Mouse (Mus musculus) layer of hippocampus, adult 9-10 months (tissue): ENCODE results near the gene Gal.

Source experiments
- DNase-seq: peaks from one replicate; pipeline ENCODE4 v3.0.0; 2022; ENCODE audit warnings: low spot score

The Gal gene

DNA sequence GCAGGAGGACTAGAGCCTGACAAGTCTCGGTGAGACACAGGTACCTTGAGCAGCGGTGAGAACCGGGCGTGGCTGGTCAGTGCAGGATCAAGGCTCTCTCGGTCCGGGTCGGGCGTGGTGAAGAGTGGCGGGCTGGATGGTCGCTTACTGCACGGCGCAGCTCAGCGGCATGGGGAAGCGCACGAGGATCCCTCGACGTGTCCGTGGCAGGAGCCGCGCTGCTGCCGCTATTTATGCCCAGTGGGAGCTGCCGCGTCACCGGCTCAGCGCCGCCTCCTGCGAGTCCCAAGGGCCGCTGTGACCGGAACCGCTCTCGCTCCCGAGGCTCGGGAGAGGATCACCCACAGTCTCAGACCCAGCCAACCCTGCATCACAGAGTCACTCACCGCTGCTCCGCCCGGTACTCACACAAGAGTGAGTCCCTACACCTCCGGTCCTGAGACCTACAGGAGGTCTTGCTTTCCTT lies at the start of gene Gal:
Gal (minus strand) TSS at position 277 of the 466 bp plus-strand sequence.
- no peak for DNase-seq

DNA sequence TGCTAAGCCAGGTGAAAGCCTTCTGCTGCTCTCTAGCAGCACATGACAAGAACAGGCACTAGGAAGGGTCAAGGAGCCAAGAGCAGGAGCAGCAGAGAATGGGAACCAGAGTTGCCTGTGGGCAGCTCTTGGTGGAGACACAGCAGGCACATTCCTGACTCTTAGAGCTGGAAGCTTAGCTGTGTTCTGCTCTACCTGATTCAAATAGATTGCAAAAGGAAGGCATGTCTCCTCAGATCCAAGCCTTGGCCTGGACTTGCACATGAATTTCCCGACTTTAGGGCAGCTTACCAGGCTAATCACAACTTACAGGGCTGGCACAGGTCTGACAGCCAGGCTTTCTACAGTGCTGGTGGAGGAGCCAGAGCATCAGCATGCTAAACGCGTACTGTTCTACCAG lies 45.6 kb upstream of the Gal start:
- DNase-seq: no peak

DNA sequence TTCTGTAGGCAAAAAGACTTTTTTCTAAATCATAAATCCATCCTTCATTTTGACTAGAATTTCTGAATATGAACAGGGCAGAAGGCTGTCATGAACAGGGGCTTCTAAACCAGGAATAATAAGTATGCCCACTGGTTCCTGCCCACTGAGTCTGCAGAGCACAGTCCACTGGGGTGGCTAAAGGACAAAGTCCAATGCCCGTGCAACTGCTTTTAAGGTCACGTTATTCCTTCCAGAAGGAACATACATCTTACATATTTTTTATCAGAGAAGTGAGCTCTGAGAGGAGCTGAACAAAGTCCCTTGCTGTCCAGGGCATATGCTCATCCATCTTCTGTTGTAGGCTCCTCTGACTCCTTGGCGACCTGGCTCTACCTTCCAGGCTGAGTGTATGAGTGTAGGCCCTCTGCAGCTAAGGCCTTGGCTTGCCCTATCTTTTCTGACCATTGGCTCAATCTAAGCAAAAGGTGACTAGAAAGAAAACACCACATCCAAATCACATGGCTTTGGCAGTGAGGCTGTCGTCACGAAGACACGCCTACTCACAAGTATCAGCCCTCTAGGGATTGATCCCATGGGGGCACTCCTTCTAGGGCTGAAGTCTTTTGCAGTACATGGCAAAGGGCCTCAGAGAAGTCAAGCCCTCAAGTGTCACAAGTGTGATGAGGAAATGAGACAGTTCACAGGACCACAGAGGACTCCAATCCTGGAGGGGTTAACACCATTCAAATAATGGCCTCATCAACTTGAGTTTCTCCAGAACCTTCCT lies 44.2 kb upstream of the Gal start:
- no peak for DNase-seq

DNA sequence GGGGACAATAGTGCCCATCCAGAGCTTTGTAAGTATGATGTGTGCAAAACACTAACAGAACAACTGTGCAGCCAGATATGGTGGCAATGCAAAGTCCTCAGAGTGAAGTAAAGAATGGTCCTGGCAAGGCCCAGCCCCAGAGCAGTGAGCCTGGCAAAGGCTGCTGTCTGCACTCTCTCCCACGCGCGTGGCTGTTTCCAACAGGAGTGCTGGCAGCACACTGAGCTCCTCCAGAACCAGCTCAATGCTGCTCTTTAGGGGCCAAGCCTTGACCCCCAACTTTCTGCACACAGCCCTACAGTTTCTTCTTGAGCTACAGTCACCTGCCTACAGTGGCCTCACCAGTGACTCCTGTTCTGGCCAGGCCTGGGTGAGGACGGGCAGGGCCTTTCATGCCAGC lies 43.4 kb upstream of the Gal start:
- DNase-seq: no peak

DNA sequence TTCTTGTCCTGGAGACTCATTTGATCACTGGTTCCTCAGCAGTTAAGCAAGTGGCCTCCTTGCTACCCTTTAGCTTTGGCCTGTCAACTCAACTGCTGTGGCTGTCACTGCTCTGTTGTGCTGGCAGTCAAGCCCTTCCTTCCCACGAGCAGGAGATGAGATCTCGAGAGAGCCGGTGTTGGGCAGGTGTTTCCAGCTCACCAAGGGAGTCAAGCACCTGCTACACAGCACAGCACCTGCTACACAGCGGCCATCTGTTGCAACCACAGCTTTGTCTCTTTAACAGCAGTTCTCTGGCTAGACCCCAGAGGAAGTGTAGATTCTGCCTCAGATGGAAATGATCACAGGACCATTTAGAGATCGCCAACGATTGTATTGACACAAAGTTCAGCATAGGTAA lies 37.3 kb upstream of the Gal start:
- DNase-seq: no peak

DNA sequence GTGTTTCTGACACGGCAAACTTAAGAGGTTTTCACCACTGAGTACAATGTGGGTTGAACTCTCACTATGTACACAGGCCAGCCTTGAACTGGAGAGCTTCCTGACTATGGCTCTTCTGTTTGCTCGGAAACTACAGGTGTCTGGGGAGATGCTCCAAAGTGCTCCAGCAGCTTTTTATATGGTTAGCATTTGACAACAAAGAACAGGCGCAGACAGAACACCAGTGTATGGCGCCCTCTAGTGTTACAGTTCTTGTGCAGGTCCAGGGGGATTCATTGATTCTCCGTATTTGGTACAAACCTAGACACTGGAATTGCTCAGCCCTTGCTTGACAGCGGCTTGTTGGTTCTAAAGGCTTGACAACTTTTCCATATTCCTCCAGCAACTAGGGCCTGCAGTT lies 36.8 kb upstream of the Gal start:
- DNase-seq: peak; percentile 90

DNA sequence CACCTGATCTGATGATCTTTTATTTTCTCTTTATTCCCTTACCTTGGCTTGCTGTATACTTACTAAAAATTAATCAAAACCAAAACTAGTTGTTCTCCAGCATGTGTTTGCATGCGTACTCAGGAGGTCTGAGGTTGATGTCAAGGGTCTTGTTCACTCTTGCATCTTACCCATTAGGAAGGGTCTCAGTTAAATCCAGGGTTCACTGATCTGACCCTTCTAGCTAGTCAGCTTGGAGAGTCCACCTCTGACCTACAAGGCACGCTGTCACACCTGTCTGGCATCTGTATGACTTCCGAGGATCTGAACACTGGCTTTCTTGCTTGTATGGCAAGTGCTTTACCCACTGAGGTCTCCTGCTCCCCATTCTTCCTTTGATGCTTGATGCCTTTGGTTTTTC lies 36.4 kb upstream of the Gal start:
- DNase-seq: no peak

DNA sequence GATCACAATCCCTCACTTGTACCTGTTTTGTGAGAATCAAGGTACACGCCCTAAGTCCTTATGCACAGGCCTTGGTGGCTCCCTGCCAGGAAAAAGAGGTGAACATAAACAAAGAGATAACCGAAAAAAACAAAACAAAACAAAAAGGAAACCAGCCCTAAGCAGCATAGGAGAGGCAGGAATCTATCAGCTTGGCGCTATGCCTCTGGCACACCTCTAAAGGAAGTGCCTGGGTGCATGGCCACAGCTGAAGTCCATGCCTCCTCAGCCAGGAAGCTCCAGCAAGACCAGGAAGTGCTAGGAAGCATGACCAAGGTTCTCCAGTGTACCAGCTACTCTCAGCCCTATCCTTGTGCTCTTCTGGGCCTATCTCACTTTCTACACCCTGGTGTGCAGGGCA lies 34.9 kb upstream of the Gal start:
- DNase-seq: no peak

DNA sequence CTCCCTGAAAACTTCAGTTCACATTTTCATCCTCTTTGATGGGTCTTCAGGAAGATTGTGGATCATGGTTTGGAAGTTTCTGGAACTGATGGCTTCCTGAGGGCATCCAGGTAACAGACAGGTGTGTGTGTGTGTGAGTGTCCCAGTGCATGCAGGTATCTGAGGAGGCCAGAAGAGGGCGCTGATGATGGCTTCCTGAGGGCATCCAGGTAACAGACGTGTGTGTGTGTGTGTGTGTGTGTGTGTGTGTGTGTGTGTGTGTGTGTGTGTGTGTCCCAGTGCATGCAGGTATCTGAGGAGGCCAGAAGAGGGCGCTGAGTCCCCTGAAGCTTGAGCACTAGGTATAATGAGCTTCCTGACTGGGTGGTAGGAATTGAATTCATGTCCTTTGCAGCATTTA lies 33.0 kb upstream of the Gal start:
- no peak for DNase-seq

DNA sequence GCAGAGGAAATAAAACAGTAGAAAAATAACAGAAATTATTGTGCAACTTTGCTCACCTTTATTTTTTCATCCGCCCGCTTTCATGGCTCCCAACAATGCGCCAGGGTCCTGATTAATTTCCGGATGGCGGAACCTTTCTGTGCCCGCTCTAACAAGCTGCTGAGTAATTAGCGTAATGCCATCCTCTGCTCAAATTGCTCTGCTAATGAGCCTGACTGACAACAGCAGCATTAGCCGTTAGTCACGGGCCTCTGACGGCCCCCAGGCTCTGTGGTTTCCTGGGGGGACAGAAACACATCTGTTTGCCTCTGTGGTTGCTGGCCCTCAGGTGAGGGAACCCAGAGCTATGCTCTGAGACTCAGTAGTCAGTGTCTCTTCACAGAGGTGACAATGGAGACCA lies 26.7 kb upstream of the Gal start:
- no peak for DNase-seq

DNA sequence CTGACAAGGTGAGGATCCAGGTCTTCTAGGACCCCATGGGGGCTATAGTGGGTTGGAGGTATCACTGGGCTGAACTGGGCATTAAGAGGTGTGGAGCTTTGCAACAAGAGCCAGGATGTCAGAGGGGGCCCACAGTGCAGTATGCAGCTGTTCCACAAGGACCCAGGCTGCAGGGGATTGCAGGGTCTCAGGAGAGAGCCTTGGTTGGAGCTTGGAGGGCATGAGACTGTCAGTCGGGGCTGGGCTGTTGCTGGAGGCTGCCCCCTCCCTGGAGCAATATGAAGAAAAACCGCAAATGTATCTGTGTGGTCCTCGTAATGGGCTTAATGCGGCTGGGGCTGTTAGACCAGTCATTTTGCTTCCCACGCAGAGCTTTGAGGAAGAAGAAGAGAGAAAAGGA lies 26.3 kb upstream of the Gal start:
- DNase-seq: no peak

DNA sequence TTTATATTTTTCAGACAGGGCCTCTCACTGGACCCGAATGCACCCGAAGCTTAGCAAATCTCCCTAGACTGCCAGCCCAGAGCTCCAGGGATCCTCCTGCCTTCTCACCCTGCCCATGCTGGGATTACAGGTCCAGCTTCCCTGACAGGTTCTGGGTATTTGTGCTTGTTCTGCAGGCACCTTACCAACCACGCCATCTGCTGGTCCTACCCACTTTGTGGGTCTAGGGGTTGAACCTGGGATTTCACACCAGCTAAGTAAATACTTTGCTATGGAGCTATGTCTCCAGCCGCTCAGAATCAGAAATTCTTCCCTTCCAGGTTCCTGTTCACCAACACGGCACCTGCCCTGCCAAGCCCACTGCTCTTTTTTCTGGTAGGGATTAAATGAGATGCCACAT lies 23.6 kb upstream of the Gal start:
- DNase-seq: no peak

DNA sequence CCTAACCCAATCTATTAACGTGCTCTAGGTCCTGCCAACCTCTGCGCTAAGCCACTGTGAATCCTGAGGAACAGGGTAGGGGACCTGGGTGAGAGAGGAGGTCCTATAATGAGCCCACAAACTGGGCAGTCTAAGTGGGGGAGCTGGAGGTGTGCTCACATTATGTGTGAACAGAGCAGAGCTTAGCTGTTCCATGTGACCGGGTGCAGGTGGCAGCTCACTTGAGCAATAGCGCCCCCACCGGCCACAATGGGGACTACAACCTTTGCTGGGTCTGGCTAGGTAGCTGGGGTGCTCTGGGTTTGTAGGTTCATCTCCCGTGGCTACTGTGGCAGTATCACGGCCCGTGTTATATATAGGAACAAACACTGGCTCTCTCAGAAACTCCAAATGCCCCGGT lies 22.5 kb upstream of the Gal start:
- DNase-seq: no peak

DNA sequence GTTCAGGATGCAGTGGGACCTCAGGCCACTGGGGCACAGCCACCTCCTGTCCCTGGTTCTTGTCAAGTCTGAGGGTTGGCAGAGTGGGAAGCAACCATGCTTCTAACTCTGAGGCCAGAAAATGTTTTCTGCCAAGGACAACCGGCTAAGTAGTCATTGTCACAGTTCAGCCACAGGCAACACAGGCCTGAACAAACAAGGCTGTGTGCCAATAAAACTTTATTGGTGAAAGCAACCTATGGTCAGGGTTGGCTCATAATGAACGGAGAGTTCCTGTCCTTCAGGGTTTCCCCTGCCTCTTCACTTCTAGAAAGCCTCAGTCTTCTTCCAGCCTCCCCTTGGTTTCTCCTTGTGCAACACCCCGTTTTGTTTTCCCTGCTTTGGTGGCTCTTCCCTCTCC lies 21.5 kb upstream of the Gal start:
- no peak for DNase-seq

DNA sequence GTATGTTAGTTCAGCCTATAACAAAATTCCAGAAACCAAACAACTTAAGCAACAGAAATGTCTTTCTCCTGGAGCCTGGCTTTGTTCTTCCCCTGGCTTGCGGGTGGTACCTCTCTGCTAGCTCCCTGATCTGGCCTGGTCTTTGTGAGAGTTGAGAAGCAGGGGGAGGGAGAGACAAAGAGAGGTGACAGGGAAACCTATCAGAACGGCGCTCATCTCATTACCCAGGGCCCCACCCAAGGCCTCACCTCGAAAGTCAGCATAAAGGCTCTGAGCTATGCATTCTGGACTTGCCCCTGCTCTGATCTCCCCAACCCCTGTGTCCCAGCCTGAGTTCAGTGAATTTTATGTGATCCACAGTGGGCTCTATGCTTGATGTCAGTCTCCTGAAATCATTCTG lies 20.3 kb upstream of the Gal start:
- DNase-seq: no peak

DNA sequence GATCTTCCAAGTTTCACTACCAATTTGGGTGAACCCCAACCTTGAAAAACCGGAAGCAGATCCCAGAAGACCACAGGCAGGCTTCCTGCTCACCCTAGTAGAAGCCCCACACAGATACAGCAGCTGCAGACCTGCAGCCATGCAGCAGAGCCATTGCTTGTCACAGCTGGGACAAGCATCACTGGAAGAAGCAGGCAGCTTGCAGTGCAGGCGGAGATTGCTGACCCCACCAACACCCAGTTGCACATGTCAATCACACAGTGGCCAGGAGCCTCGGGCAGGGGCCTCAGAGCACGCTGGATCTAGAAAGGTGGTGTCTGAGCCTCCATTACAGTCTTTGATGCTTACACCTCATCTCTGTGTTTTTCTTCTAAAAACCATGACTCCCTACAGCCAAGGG lies 19.8 kb upstream of the Gal start:
- no peak for DNase-seq

DNA sequence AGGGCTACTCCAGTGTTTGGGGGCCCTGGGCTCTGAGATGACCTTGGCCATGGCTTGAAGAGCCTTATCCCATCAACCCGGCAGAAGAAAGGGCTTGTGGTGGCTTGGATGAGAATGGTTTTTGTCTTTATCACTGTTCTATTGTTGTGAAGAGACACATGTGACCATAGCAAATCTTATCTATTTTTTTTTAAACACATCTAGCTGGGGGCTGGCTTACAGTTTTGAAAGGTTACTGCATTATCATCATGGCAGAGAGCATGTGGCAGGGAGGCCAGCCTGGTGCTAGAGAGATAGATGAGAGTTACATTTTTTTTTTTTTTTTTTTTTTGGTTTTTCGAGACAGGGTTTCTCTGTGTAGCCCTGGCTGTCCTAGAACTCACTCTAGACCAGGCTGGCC lies 17.6 kb upstream of the Gal start:
- DNase-seq: no peak

DNA sequence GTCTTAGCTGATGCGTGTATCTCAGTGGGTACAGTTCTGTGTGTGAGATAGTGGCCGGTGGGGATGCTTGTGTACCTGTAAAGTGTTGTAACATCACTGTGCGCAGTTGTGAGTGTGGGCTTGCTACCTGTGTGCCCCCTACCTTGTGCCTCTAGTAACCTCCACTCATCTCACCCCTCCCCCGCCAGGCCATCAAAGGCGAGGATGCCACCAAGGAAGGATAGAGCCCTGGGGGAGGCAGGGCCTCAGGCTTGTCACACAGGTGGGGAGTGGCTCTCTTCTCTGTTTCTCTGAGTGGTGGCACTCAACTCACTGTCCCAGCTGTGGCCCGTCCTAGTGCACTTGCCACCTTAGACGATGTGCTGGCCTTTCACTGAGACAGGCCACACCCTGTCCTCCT lies 16.7 kb upstream of the Gal start:
- no peak for DNase-seq

DNA sequence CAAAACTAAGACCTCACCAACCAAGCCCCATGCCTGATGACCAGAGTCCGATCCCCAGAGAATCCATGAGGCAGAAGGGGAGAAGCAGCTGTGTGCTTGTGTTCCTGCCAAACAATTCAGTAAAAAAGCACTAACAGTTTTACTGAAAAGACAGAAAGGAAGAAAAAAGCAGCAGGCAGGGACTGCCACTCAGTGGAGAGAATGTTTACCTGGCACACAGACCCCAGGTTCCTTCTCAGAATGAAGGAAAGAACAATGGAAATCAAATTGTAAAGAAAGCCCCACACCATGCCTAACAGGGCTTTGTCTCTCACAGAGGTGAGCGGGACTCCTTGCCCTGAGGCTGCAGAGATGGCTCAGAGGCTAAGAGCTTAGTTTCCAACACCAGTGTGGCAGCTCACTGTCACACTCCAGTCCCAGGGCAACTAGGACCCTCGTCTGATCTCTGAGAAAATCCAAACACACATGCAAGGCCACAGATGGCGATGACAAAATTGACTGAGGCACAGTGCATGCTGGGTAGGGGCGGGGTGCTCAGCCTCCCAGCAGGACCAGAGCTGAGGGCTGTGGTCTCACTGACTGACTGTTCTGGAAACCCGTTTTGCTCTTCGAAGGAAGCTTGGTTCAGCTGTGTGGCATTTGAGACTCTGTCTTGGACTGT lies 14.9 kb upstream of the Gal start:
- no peak for DNase-seq

DNA sequence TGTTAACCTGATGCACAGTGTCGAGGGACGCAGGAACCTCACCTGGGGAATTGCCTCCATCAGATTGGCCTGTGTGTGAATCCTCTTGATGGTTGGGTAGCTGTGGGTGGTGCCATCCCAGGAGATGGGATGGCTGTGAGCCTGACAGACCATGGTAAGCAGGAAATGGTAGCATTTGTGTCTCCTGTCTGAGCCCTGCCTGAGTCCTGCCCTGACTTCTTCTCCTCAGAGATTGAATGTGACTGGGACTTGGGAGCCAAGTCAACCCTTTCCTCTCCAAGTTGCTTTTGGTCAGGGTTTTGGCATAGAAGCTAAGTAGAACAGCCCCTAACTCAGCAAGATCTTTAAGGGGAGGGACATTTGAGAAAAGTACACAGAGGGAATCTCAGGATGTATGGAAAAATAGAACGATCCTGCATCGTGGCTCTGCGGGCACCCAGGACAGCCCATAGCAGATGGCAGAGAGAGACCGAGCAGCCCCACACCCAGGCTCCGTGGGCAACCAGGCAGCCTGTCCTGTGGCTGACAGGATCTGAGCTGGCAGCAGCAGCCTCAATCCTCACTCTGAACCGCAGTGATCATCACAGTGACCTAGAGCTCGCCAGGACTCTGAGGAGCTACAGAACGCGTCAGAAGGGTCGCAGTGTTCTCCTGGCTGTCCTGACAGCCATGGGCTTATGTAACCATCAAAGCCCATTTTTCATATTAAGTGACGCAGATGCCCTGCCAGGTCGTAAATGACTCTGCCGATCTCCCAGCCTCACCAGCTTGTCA lies 13.9 kb upstream of the Gal start:
- no peak for DNase-seq

DNA sequence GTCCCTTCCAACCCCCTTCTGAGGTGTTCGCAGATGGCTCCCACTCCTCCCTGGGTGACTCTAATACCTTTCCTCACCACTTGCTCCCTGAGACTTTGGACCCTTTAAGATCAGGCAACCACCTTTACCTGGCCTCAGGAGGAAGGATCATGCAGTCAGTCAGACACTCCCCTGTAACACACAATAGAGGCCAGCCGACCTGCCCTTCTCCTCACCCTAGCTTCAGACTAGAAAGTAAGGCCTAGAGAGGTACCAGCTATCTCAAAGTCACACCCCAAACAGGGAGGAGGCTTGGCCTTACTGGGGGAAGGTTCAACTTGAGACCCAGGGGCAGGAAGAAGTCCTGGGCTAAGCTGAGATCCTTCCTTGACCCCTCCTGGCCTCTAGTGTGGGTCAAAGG lies 9.9 kb upstream of the Gal start:
- no peak for DNase-seq

DNA sequence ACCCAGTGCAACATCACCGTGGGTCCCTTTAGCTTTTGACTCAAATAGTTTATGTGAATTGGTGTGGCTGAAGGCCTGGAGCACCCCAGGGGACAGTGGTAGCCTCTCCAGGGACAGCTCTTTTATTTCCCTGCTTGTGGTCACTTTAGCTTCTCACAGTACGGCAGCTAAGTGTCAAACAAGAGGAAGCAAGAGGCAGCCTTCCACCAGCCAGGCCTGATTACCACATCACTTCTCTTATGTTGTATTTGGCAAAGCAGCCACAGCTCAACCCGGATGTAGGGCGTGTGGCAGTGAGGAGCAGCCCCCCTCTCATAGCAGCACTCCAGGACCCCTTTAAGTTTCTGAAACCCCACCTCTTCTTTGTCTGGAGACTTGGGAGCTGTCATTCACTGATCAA lies 8.6 kb upstream of the Gal start:
- no peak for DNase-seq

DNA sequence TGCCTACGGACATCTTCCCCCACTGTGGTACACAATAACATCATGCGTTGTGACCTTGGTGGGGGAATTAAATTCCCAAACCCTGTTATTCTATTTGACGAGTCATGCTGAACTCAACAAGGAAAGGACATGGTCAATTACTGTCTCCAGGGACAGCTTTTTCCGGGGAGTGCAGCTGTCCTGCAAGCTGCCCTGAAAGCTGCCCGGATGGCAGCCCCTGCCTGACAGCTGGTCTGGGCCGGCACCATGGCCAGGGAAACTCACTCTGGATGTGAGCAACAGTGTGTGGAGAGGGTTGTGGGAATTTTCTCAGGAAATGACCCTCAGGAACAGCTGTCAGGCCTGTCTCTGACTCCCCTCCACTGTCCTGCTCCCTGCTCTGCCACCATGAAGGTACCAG lies 8.1 kb upstream of the Gal start:
- DNase-seq: no peak
